ENCODE assay signal across 17 mouse cellular contexts in the genomic region with DNA sequence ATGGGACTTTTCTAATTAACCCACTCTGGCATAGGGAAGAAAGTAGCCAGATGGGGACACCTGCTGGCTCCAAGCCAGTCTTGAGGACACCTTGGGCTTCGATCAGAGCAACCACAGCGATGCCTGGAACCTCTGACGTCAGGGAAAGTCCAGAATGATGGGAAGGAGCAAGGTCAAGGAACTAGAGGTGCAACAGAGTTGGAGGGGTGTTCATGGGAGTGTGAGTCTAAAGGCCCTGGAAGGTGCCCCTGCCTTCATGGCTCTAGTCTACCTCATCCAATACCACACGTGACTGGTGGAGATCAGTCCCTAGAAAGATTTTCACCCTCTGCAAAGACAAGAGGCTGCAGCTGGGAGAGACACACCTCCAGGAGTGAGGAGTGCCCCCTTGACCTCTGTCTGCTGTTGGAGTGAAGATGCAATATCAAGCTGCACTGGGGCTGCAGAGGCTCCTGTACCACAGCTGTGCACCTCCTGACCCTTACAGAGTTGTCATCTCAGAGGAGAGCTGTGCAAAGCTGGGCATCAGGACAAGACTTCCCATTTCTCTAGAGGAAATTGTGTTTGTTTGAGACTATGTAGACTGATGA. TPM values are rescaled to one million over a fixed set of nuclear protein-coding genes. Genes with fewer than 3 reads are reported as not detected.
DNase-seq lines count a peak whose midpoint lies in the region; ATAC-seq and TF ChIP-seq lines count a peak whose summit lies in the region.
"Had no signal": no experiment of that assay in that cellular context is flagged by ENCODE, and none has a peak within 500 bp of the region (broad histone marks: within the 10 kb centered on the region; RNA-seq: fewer than 3 reads in every experiment).

No protein-coding gene starts in this region.

- DNase-seq in heart, adult 2 months: no peak
- no peak for DNase-seq in heart, postnatal 36 days
- DNase-seq in kidney, adult 2 months: no peak
- no peak for DNase-seq in kidney, postnatal 10 days
- no peak for DNase-seq in lung, postnatal 36 days
- DNase-seq in stomach, postnatal 0 days (ENCODE audit: low spot score): no peak
- DNase-seq: adrenal gland, adult 8-10 months; cerebellum, adult 8-10 months; layer of hippocampus, adult 9-11 months; thymus, postnatal 36 days had no signal

- ATAC-seq in lung, embryonic 16.5 days (ENCODE audit: low read depth): no peak
- ATAC-seq in stomach, postnatal 0 days (ENCODE audit: low FRiP score, low TSS enrichment): no peak
- ATAC-seq: forebrain, embryonic 14.5 days had no signal

- 22% methylated on average over 4 of the region's 4 CpGs for WGBS in heart, adult 2 months
- WGBS in kidney, adult 2 months: 21% methylated on average over 4 of the region's 4 CpGs
- 78% methylated on average over 4 of the region's 4 CpGs for WGBS in lung, embryonic 16.5 days
- WGBS in stomach, postnatal 0 days: 58% methylated on average over 4 of the region's 4 CpGs

- H3K36me3 ChIP-seq in heart, adult 2 months (ENCODE audit: control insufficient read depth, insufficient read depth, low read length): peaks cover 16% of the 10 kb centered on the region
- peaks cover 4% of the 10 kb centered on the region for H3K36me3 ChIP-seq in kidney, adult 2 months (ENCODE audit: control insufficient read depth, insufficient read depth, low read length)
- peaks cover 5% of the 10 kb centered on the region for H3K36me3 ChIP-seq in lung, embryonic 16.5 days (ENCODE audit: control insufficient read depth, insufficient read depth, low read length)
- peaks cover 6% of the 10 kb centered on the region; the same call in 1 of the 2 replicates for H3K36me3 ChIP-seq in stomach, postnatal 0 days (ENCODE audit: control insufficient read depth, insufficient read depth, low read length)

- 0 out of 2 replicates have a peak overlapping the region, but pooled peaks have one; percentile 11 for H3K9ac ChIP-seq in heart, adult 2 months (ENCODE audit: low read depth, low read length)
- no peak overlapping the region for H3K9ac ChIP-seq in lung, embryonic 16.5 days (ENCODE audit: low read length)
- no peak overlapping the region for H3K9ac ChIP-seq in stomach, postnatal 0 days (ENCODE audit: low read length)
- H3K9ac ChIP-seq: hindbrain, embryonic 12.5 days; limb, embryonic 12.5 days; neural tube, embryonic 12.5 days had no signal

- H3K4me3 ChIP-seq in heart, adult 2 months: peak overlapping the region; percentile 56
- no peak overlapping the region for H3K4me3 ChIP-seq in kidney, adult 2 months (ENCODE audit: insufficient read depth, low read depth, low read length)
- no peak overlapping the region for H3K4me3 ChIP-seq in lung, embryonic 16.5 days (ENCODE audit: low read length)
- no peak overlapping the region for H3K4me3 ChIP-seq in stomach, postnatal 0 days (ENCODE audit: low read depth, low read length)
- H3K4me3 ChIP-seq: erythroblast, embryonic 14.5 days; hindbrain, embryonic 12.5 days; limb, embryonic 12.5 days; midbrain, embryonic 10.5 days; neural tube, embryonic 12.5 days had no signal

- H3K27ac ChIP-seq in heart, adult 2 months: peak overlapping the region; percentile 94
- H3K27ac ChIP-seq in kidney, adult 2 months (ENCODE audit: insufficient read depth, low read depth, low read length): peak overlapping the region; percentile 88
- H3K27ac ChIP-seq in lung, embryonic 16.5 days (ENCODE audit: low read length): peak overlapping the region; percentile 78
- H3K27ac ChIP-seq in stomach, postnatal 0 days (replicated peaks): peak overlapping the region; percentile 85
- H3K27ac ChIP-seq: hindbrain, embryonic 12.5 days; limb, embryonic 12.5 days; midbrain, embryonic 10.5 days; neural tube, embryonic 12.5 days had no signal

- H3K4me1 ChIP-seq in heart, adult 2 months (ENCODE audit: control insufficient read depth, insufficient read depth, low read length): peaks cover 12% of the 10 kb centered on the region
- peaks cover 17% of the 10 kb centered on the region for H3K4me1 ChIP-seq in kidney, adult 2 months (ENCODE audit: control insufficient read depth, insufficient read depth, low read length)
- peaks cover 5% of the 10 kb centered on the region; the same call in 1 of the 2 replicates for H3K4me1 ChIP-seq in lung, embryonic 16.5 days (replicated peaks; ENCODE audit: control insufficient read depth, insufficient read depth, low read length)
- 0 out of 2 replicates have a peak, but pooled peaks cover 4% of the 10 kb centered on the region for H3K4me1 ChIP-seq in stomach, postnatal 0 days (replicated peaks; ENCODE audit: control insufficient read depth, insufficient read depth)
- H3K4me1 ChIP-seq: hindbrain, embryonic 12.5 days; limb, embryonic 12.5 days; midbrain, embryonic 10.5 days; neural tube, embryonic 12.5 days had no signal

- H3K27me3 ChIP-seq in heart, adult 2 months (ENCODE audit: control insufficient read depth, insufficient read depth, low read length): no peaks in the 10 kb centered on the region
- H3K27me3 ChIP-seq in kidney, adult 2 months (replicated peaks; ENCODE audit: control insufficient read depth, insufficient read depth, low read length): no peaks in the 10 kb centered on the region
- H3K27me3 ChIP-seq in lung, embryonic 16.5 days (ENCODE audit: control insufficient read depth, insufficient read depth, low read depth, low read length): no peaks in the 10 kb centered on the region
- H3K27me3 ChIP-seq in stomach, postnatal 0 days (ENCODE audit: control insufficient read depth, insufficient read depth, low read length): no peaks in the 10 kb centered on the region
- H3K27me3 ChIP-seq: hindbrain, embryonic 12.5 days; limb, embryonic 12.5 days; neural tube, embryonic 12.5 days had no signal

- no peak for TF ChIP-seq CTCF in heart, adult 2 months (IDR thresholded peaks at IDR 0.05)
- no peak for TF ChIP-seq CTCF in kidney, adult 2 months (conservative IDR thresholded peaks at IDR 0.05; ENCODE audit: insufficient read depth, insufficient read length, low read depth, low read length)
- TF ChIP-seq CTCF in stomach, postnatal 0 days (IDR thresholded peaks at IDR 0.05; ENCODE audit: low read depth): no peak

- intact Hi-C loops in heart, adult 2 months (cut with DNase I): loop anchor here (2.0 kb wide), 1 partner anchor 34 kb away; no protein-coding TSS in a partner anchor
- intact Hi-C loops in heart, postnatal 36 days (cut with DNase I): no loop called here

- H3K9me3 ChIP-seq in lung, embryonic 16.5 days (ENCODE audit: control insufficient read depth, low read length): no peaks in the 10 kb centered on the region
- H3K9me3 ChIP-seq in stomach, postnatal 0 days (ENCODE audit: control insufficient read depth, low read length): no peaks in the 10 kb centered on the region
- H3K9me3 ChIP-seq: hindbrain, embryonic 12.5 days; limb, embryonic 12.5 days; midbrain, embryonic 10.5 days; neural tube, embryonic 12.5 days had no signal

- TF ChIP-seq POLR2A in heart, adult 2 months (IDR thresholded peaks at IDR 0.05; ENCODE audit: insufficient read depth, low read depth, low read length): no peak
- no peak for TF ChIP-seq POLR2A in kidney, adult 2 months (IDR thresholded peaks at IDR 0.05; ENCODE audit: low read depth, low read length)

- no peak for TF ChIP-seq EP300 in heart, adult 2 months (IDR thresholded peaks at IDR 0.05; ENCODE audit: insufficient read depth, low read depth, low read length)
- no peak for TF ChIP-seq EP300 in stomach, postnatal 0 days (optimal IDR thresholded peaks at IDR 0.05)

- H3K4me2 ChIP-seq in lung, embryonic 16.5 days (ENCODE audit: low read depth, low read length): no peak overlapping the region; the same call in 1 of the 2 replicates
- no peak overlapping the region for H3K4me2 ChIP-seq in stomach, postnatal 0 days (replicated peaks; ENCODE audit: low read depth)
- H3K4me2 ChIP-seq: hindbrain, embryonic 12.5 days; limb, embryonic 12.5 days; neural tube, embryonic 12.5 days had no signal

- no peaks in the 10 kb centered on the region; the same call in 1 of the 2 replicates for H3K79me2 ChIP-seq in heart, adult 2 months (replicated peaks; ENCODE audit: control insufficient read depth, insufficient read depth, low read length)

RNA-seq across cellular contexts. Expression of a gene that starts 0.5 kb away (rescaled TPM):
- total RNA-seq in heart, adult 2 months (2021): 10 to 100 TPM; 34.1 to 34.3 TPM
- 53.6 and 56.6 TPM in 2 replicates for polyA plus RNA-seq in heart, adult 2 months (2012; rRNA removed)
- 10 to 100 TPM; 30.3 to 43.0 TPM for total RNA-seq in heart, postnatal 36 days (2021)
- polyA plus RNA-seq in kidney, adult 2 months (2012; rRNA removed): 29.0 and 30.1 TPM in 2 replicates
- 12.3 and 21.1 TPM in 2 replicates for polyA plus RNA-seq in lung, embryonic 16.5 days (2015; fragmentation: Nextera tagmentation; extraction: Ambion mirVana)
- 10.9 and 12.4 TPM in 2 replicates for polyA plus RNA-seq in stomach, postnatal 0 days (2015; fragmentation: Nextera tagmentation; extraction: Ambion mirVana)
- polyA plus RNA-seq: erythroblast, embryonic 14.5 days; midbrain, embryonic 10.5 days had no signal

RNA-seq across cellular contexts. Expression of a gene that starts 18.5 kb away (rescaled TPM):
- 10 to 100 TPM; 49.7 to 63.7 TPM for total RNA-seq in heart, adult 2 months (2021)
- 25.9 and 29.1 TPM in 2 replicates for polyA plus RNA-seq in heart, adult 2 months (2012; rRNA removed)
- 10 to 100 TPM; 47.0 to 60.8 TPM for total RNA-seq in heart, postnatal 36 days (2021)
- 63.9 and 67.2 TPM in 2 replicates for polyA plus RNA-seq in kidney, adult 2 months (2012; rRNA removed)
- 102 and 108 TPM in 2 replicates for polyA plus RNA-seq in lung, embryonic 16.5 days (2015; fragmentation: Nextera tagmentation; extraction: Ambion mirVana)
- 92.3 and 93.4 TPM in 2 replicates for polyA plus RNA-seq in stomach, postnatal 0 days (2015; fragmentation: Nextera tagmentation; extraction: Ambion mirVana)

RNA-seq across cellular contexts. Expression of a gene that starts 18.9 kb away (rescaled TPM):
- total RNA-seq in heart, adult 2 months (2021): 1 to 10 TPM; 3.6 to 3.9 TPM
- 7.8 and 10.3 TPM in 2 replicates for polyA plus RNA-seq in heart, adult 2 months (2012; rRNA removed)
- 1 to 10 TPM; 4.4 to 5.9 TPM for total RNA-seq in heart, postnatal 36 days (2021)
- polyA plus RNA-seq in kidney, adult 2 months (2012; rRNA removed): 13.1 and 17.2 TPM in 2 replicates
- 11.1 and 11.9 TPM in 2 replicates for polyA plus RNA-seq in lung, embryonic 16.5 days (2015; fragmentation: Nextera tagmentation; extraction: Ambion mirVana)
- 6.1 and 6.2 TPM in 2 replicates for polyA plus RNA-seq in stomach, postnatal 0 days (2015; fragmentation: Nextera tagmentation; extraction: Ambion mirVana)

RNA-seq across cellular contexts. Expression of a gene that starts 27.6 kb away (rescaled TPM):
- total RNA-seq in heart, adult 2 months (2021): 10 to 100 TPM; 21.6 to 23.4 TPM
- 23.7 and 25.5 TPM in 2 replicates for polyA plus RNA-seq in heart, adult 2 months (2012; rRNA removed)
- 10 to 100 TPM; 21.8 to 25.2 TPM for total RNA-seq in heart, postnatal 36 days (2021)
- 28.1 and 34.7 TPM in 2 replicates for polyA plus RNA-seq in kidney, adult 2 months (2012; rRNA removed)
- polyA plus RNA-seq in lung, embryonic 16.5 days (2015; fragmentation: Nextera tagmentation; extraction: Ambion mirVana): 42.9 and 47.3 TPM in 2 replicates
- 28.6 and 28.9 TPM in 2 replicates for polyA plus RNA-seq in stomach, postnatal 0 days (2015; fragmentation: Nextera tagmentation; extraction: Ambion mirVana)

RNA-seq across cellular contexts. Expression of a gene that starts 30.9 kb away (rescaled TPM):
- 10 to 100 TPM in 1 of 2 experiments, 1 to 10 TPM in 1; 9.8 to 12.1 TPM for total RNA-seq in heart, adult 2 months (2021)
- polyA plus RNA-seq in heart, adult 2 months (2012; rRNA removed): 22.2 and 33.7 TPM in 2 replicates
- total RNA-seq in heart, postnatal 36 days (2021): 1 to 10 TPM; 7.8 to 9.9 TPM
- 22.7 and 71.6 TPM in 2 replicates for polyA plus RNA-seq in kidney, adult 2 months (2012; rRNA removed)
- polyA plus RNA-seq in lung, embryonic 16.5 days (2015; fragmentation: Nextera tagmentation; extraction: Ambion mirVana): 42.4 and 59.5 TPM in 2 replicates
- 15.7 and 16.9 TPM in 2 replicates for polyA plus RNA-seq in stomach, postnatal 0 days (2015; fragmentation: Nextera tagmentation; extraction: Ambion mirVana)
